Mouse (Mus musculus) kidney, adult 2 months (tissue): ENCODE measurements around the gene Nmd3. TPM values are rescaled to one million over a fixed set of nuclear protein-coding genes. Genes with fewer than 3 reads are reported as not detected.

Experiments
- DNase-seq: peaks from one replicate; pipeline ENCODE4 v3.0.0; 2021
- H3K27ac ChIP-seq: fragments of 200-500 bp; 2 replicates; pipeline ENCODE4 v1.5.1; 2012; ENCODE audit warnings: low read depth, low read length, control low read depth, inconsistent platforms; ENCODE audit not compliant: insufficient read depth
- H3K27me3 ChIP-seq: fragments of 200-500 bp; replicated peaks from 2 replicates; pipeline ENCODE4 v1.6.1; 2012; ENCODE audit warnings: mild to moderate bottlenecking, moderate library complexity, low read length, inconsistent platforms; ENCODE audit not compliant: control insufficient read depth, insufficient read depth
- H3K36me3 ChIP-seq: fragments of 200-500 bp; 2 replicates; pipeline ENCODE4 v1.6.1; 2012; ENCODE audit warnings: mild to moderate bottlenecking, moderate library complexity, low read length, inconsistent platforms; ENCODE audit not compliant: control insufficient read depth, insufficient read depth
- H3K4me1 ChIP-seq: fragments of 200-500 bp; 2 replicates; pipeline ENCODE4 v1.6.1; 2011; ENCODE audit warnings: low read length; ENCODE audit not compliant: control insufficient read depth, insufficient read depth
- H3K4me3 ChIP-seq: fragments of 200-500 bp; 2 replicates; pipeline ENCODE4 v1.5.1; 2011; ENCODE audit warnings: mild to moderate bottlenecking, low read depth, low read length, control low read depth; ENCODE audit not compliant: insufficient read depth
- CTCF ChIP-seq: fragments of 200-500 bp; conservative IDR thresholded peaks from 2 replicates; pipeline ENCODE4 v1.5.1; 2011; ENCODE audit warnings: low read depth, mild to moderate bottlenecking, control low read depth, low read length, moderate library complexity, mixed read lengths; ENCODE audit not compliant: insufficient read depth, insufficient read length
- POLR2A ChIP-seq: fragments of 200-500 bp; IDR thresholded peaks from one replicate; pipeline ENCODE4 v1.6.1; 2011; ENCODE audit warnings: low read depth, low read length, control low read depth
- WGBS: fragments of 180-500 bp; shearing (Covaris S2); methylation state at CpG from one replicate; pipeline ENCODE4 v1.1.7; 2018; 5-methylcytosine and 5-hydroxymethylcytosine counted together
- polyA plus RNA-seq: library from polyadenylated mRNA; depleted of rRNA; stranded (reverse); fragments of >200 nt; gene quantifications from 2 replicates; pipeline ENCODE4 v1.2.3, GENCODE M21; 2012; rRNA removed

The Nmd3 gene
- polyA plus RNA-seq, 1 experiment: 32.0 TPM

DNA sequence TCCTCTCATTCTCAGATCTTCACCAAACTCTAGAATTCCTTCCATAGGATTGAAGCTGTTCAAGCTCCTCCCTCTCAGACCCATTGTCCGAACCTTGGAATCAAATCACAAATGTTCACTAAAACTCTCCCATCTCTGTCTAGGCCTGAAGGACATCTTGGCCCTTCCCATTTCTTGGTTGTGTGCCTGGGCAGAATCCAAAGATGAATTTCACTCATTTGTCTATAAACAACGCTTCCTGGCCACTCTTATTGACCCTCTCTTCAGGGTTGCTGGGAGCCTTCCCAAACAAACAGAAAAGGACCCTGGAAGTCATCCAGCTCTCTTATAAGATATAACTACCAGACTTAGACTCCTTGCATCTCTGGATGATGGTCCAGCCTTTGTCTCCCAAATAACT, 76.2 kb downstream of the Nmd3 start:
- Histone ChIP-seq H3K27me3 (no peaks in the 10 kb centered on the region), H3K36me3 (no peaks in the 10 kb centered on the region), H3K27ac (no peak overlapping the region), H3K4me3 (no peak overlapping the region), H3K4me1 (no peaks in the 10 kb centered on the region)
- DNase-seq: no peak
- TF ChIP-seq POLR2A (no peak), CTCF (no peak)
- WGBS: 78% methylated on average over 2 of the region's 2 CpGs

DNA sequence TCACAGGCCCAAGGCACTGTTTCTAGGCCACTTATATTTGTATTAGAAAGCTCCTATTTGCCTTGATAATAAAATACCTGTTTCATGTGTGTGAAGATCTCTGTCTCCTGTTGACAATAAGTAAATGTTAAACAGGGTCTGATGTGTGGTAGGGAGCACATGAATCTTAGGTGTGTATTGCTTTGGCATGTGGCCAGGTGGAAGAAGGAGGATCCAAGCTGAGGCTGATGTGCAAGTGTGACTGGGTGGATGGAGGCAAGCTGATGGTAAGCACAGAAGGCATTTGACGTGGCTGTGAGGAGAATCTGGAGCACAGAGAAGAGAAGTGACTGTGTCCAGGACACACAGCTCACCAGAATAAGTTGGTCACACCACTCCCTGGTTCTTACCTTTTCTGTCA, 77.3 kb downstream of the Nmd3 start:
- Histone ChIP-seq H3K27ac (no peak overlapping the region), H3K36me3 (no peaks in the 10 kb centered on the region), H3K27me3 (no peaks in the 10 kb centered on the region), H3K4me1 (no peaks in the 10 kb centered on the region), H3K4me3 (no peak overlapping the region)
- TF ChIP-seq POLR2A (no peak), CTCF (no peak)
- 73% methylated on average over 1 of the region's 1 CpGs for WGBS
- DNase-seq: no peak

DNA sequence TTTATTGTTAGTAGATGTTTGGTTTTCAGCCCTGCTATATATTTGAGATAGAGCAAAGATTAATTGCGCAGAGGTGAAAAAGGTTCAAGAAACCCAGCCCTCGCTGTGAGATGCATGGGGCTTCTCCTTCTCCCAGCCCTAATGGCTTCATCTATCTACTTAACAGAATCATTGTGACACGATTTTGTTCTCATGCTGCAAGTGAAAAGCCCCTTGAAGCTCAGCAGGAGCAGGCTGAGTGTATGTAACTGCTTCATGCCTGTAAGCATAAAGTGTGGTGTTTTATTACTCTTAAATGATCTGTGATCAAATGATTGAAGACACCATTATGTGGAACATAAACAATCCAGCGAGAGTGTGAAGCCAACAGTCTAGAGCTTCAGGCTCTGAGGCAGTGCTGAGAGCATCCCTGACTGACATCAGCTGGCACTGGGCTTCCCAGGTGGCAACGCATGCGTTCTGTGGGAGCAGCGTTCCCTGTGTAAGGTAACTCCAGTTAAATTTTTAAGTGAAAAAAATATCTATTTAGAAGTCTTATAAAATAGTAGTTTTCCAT, 79.1 kb downstream of the Nmd3 start:
- no peak for DNase-seq
- no peak overlapping the region for H3K27ac ChIP-seq
- TF ChIP-seq CTCF: no peak
- no peak for TF ChIP-seq POLR2A
- no peaks in the 10 kb centered on the region for H3K36me3 ChIP-seq
- 37% methylated on average over 7 of the region's 7 CpGs for WGBS
- no peak overlapping the region for H3K4me3 ChIP-seq
- H3K27me3 ChIP-seq: no peaks in the 10 kb centered on the region
- H3K4me1 ChIP-seq: no peaks in the 10 kb centered on the region

DNA sequence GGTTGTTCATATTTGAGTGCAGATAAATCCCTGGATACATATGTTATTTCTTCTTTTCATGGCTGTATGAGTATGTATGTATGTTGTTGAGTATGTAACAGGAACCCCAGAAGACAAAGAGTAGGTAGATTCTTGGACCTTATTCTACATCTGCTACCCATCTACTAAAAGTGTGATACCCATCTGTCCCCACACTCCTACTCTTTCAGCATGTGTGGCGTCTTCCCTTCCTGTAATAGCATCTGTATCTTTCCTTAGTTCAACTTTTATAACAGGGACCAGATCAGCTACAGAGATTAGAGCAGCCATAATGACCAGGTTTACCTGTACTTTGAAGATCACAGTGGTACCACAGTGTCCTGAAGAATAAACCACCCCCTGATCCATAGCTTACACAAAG, 81.4 kb downstream of the Nmd3 start:
- TF ChIP-seq POLR2A: no peak
- no peak for TF ChIP-seq CTCF
- Histone ChIP-seq H3K4me1 (no peaks in the 10 kb centered on the region), H3K36me3 (no peaks in the 10 kb centered on the region), H3K4me3 (no peak overlapping the region), H3K27ac (no peak overlapping the region), H3K27me3 (no peaks in the 10 kb centered on the region)
- 96% methylated on average over 1 of the region's 1 CpGs for WGBS
- DNase-seq: no peak

Other genes with a start within 250 kb of the Nmd3 start
- 25.7 and 28.3 TPM in 2 replicates for gene B3galnt1, start 123.0 kb upstream of the Nmd3 start, polyA plus RNA-seq
- 12.0 and 14.5 TPM in 2 replicates for gene Sptssb, start 138.0 kb downstream of the Nmd3 start, polyA plus RNA-seq